Mouse (Mus musculus) gastrocnemius, adult 2 months (tissue): Measurements from ENCODE around the gene Opn1sw. TPM values are rescaled to one million over a fixed set of nuclear protein-coding genes. Genes with fewer than 3 reads are reported as not detected.
"Not testable (repeated sequence)": the region's sequence is repeated elsewhere in the genome, so short reads cannot be mapped to it uniquely, and the experiment has no call there.

ENCODE experiments used
- DNase-seq: peaks from one replicate; pipeline ENCODE4 v3.0.0; 2022
- H3K27ac ChIP-seq: fragments of 200-600 bp; 2 replicates; pipeline ENCODE4 v1.8.1; 2022; ENCODE audit warnings: mild to moderate bottlenecking
- H3K4me3 ChIP-seq: fragments of 200-600 bp; 2 replicates; pipeline ENCODE4 v1.8.1; 2022; ENCODE audit warnings: mild to moderate bottlenecking, moderate library complexity
- CTCF ChIP-seq: fragments of 200-600 bp; IDR thresholded peaks from 2 replicates; pipeline ENCODE4 v1.8.1; 2022; ENCODE audit warnings: antibody characterized with exemption, mild to moderate bottlenecking, moderate library complexity
- intact Hi-C: fragments of 180-260 bp; cut with DNase I; formaldehyde crosslinking; loops from one replicate; pipeline ENCODE4 v1.15.1; 2025
- microRNA-seq: library from miRNA; unstranded; fragments of <30 nt; microRNA quantifications from one replicate; pipeline ENCODE4 v1.2.0, GENCODE M21; 2021
- total RNA-seq, 2 experiments: library from RNA; stranded (reverse); gene quantifications; 2 replicates each; pipeline ENCODE4 v1.2.3; 2021

Opn1sw gene
- total RNA-seq, 2 experiments from 2014 or later: 0.17 to 0.18 TPM

DNA sequence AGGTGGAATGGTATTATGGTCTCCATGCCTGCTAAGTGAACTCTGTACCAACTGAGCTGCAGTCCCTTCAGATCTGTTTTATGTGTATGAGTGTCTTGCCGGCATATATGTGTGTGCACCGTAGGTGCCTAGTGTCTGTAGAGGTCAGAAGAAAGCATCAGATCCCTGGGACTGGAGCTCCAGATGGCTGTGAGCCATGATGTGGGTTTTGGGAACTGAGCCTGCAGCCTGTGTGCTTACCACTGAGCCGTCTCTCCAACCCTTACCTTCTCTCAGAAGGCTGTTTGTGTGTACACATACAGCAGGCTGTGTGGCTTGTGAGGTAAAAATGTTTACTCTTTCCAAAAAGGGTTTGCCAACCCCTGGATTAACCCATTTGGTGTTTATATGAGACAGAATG is 28.9 kb downstream of the Opn1sw start:
- intact Hi-C loops: no loop called here
- Histone ChIP-seq H3K4me3 (peak overlapping the region; percentile 32), H3K27ac (peak overlapping the region; percentile 83)
- TF ChIP-seq CTCF: no peak
- DNase-seq: peak; percentile 69

DNA sequence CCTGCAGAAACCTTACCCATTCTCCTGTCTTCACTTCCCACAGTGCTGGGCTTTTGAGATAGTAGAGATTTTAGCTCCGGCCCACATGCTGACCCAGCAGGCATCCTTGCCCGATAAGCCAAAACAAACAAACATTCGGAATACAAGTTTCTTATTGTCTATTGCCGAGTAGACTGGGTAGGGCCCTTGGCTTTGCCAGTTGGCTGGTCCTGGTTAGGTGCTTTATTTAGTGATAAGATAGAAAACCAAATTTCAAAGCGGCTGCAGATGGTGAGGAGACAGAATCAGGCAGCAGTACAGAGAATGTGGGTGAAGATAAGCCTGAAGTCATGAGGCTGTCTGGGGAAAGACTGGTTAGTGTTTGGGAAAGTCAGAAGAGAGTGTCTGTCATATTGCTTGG is 35.5 kb downstream of the Opn1sw start:
- intact Hi-C loops: no loop called here
- DNase-seq: no peak
- Histone ChIP-seq H3K27ac (no peak overlapping the region), H3K4me3 (no peak overlapping the region)
- TF ChIP-seq CTCF: no peak

DNA sequence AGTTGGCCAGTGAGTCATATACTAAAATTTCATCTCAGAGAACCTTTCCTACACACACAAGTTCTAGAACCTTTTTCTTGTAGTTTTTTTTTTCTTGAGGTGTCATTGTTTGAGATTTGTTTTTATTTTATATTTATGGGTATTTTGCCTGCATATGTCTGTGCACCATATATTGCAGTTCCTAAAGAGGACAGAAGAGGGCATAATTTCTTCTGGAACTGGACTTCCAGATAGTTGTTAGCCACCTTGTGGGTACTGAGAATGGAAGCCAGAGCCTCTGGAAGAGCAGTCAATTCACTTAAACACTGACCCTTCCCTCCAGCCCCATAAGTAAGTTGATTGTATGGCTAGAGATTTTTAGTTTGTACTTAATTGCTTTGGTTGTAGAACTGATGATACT is 36.7 kb downstream of the Opn1sw start:
- no peak overlapping the region for H3K27ac ChIP-seq
- H3K4me3 ChIP-seq: no peak overlapping the region
- peak; percentile 38; the same call in 1 of the 2 replicates for TF ChIP-seq CTCF
- DNase-seq: no peak
- intact Hi-C loops: no loop called here

DNA sequence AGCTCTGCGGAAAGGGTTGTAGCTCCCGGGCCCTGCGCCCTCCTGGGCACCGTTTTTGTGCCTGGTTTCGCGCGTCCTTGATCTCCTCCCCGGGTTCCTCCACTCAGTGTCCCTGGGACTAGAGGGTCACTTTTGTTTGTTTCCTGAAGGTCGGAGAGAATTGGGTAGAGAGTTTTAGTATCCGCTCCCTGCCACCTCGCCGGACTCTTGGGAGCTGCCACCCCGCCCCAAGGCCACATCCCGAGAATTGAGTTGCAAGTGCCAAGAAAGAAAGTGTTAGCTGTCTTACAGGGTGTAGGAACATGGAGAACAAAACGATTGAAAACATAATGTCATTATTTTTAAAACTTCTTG is 39.9 kb downstream of the Opn1sw start:
- DNase-seq: no peak
- Histone ChIP-seq H3K4me3 (peak overlapping the region; percentile 80), H3K27ac (peak overlapping the region; percentile 96)
- intact Hi-C loops: loop anchor here (5.0 kb wide), 2 partner anchors 76 to 259 kb away; partner anchors contain the start of genes Hilpda and Tnpo3
- TF ChIP-seq CTCF: no peak

DNA sequence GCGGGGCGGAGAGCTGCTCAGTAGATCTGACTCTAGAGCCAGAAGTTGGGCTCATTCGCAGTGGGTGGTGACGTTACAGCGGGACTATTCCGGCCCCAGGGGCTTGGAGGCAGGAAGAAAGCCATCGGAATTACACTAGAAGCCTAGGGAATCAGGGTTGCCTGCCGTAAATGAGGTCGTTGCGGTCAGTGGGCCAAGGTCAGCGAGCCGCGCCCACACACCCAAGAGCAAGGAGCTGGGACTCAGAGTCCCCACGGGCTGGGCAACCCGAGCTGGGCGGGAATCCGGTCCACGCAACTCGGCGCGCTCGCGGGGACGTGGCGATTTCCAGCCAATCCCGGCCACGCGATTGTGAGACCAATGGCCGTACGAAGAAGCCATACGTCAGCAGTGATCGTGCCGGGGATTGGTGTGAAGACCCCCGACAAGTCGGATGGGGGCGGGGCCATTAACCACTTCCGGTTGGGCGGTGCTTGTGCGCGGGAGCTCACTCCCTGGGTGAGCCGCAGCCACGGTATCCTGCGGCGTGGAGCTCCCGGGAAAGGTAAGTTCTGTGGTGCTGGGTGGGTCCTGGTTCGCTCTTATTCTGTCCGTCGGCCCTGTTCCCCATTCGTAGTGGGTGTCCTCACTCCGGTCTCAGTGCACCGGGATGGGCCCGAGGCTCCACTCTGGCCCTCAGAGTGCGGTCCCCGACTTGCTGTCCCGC is 40.5 kb downstream of the Opn1sw start, which contains the start of gene Calu:
Gene Calu, plus strand, starts transcription at position 405 of the 706 bp plus-strand sequence.
- peak; percentile 100 for DNase-seq
- intact Hi-C loops: loop anchor here (5.0 kb wide), 2 partner anchors 76 to 259 kb away; partner anchors contain the start of genes Hilpda and Tnpo3
- Histone ChIP-seq H3K27ac (peak within 1 kb of the TSS; percentile 96), H3K4me3 (peak within 1 kb of the TSS; percentile 80)
- TF ChIP-seq CTCF: no peak

DNA sequence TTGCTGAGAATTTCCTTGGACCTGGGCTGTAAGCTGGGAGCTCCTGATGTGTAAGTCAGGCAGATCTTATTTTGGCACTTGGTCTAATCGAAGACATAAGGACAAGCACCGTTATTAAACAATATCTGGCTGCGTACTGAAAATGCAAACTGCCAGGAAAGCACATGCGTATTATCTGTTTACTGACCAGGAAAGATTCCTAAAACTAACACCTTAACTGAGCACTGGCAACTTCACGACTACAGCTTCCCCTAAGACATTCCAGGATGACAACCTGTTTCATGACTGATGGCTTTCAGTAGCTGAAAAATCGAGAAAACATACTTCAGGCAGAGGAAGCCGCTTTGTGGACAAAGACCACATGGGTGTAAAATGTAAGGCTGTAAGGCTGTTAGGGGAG is 41.1 kb downstream of the Opn1sw start:
- intact Hi-C loops: loop anchor here (5.0 kb wide), 2 partner anchors 75 to 260 kb away; partner anchors contain the start of genes Hilpda and Tnpo3
- no peak for DNase-seq
- no peak for TF ChIP-seq CTCF
- H3K27ac ChIP-seq: peak overlapping the region; percentile 96
- peak overlapping the region; percentile 80 for H3K4me3 ChIP-seq

DNA sequence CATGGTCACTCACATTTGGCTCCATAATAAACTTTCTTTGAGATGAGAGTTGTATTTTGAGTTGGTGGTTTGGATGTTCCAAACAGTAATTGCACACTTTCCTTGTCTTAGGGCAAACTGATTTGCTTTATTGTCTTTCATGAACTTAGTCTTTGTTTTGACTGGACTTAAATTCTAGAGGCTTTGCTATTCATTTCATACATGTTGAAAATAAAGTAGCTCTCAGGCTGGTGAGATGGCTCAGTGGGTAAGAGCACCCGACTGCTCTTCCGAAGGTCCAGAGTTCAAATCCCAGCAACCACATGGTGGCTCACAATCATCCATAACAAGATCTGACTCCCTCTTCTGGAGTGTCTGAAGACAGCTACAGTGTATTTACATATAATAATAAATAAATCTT is 41.8 kb downstream of the Opn1sw start:
- not testable (repeated sequence) for H3K4me3 ChIP-seq, H3K27ac ChIP-seq, DNase-seq
- intact Hi-C loops: loop anchor here (5.0 kb wide), 2 partner anchors 74 to 261 kb away; partner anchors contain the start of genes Hilpda and Tnpo3

DNA sequence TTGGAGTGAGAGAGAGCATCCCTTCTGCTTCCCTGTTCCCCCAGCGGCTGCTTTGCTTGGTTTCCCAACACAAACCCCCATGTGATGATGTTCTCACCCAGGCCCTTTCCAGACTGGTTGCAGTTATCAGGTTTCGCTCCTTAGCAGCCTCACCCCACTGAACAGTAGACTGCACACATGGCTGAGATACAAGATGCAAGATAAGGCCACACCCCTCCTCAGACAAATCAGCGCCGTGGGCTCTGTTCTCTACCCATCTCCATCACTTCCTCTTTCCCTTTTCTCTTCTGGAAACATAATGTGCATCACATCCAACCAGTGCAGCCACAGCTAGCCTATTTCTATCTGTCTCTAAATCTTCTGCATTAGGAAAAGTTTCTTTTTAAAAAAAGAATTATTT is 58.8 kb downstream of the Opn1sw start:
- no peak for TF ChIP-seq CTCF
- intact Hi-C loops: no loop called here
- no peak overlapping the region for H3K4me3 ChIP-seq
- H3K27ac ChIP-seq: no peak overlapping the region
- no peak for DNase-seq

DNA sequence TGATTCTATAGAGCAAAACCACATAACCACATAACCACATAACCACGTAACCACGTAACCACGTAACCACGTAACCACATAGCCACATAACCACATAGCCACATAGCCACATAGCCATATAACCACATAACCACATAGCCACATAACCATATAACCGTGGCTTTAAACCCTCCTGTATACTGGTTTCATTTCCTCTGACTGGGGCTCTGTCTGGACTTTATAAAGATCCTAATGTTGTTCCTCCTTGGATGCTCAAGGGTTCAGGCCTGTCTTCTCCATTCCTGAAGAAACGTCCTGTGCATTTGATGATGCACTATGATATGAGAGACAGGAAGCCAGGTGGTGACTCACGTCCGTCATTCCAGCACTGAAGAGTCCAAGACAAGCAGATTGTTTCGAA is 61.3 kb downstream of the Opn1sw start:
- Histone ChIP-seq H3K4me3 (no peak overlapping the region), H3K27ac (no peak overlapping the region)
- intact Hi-C loops: no loop called here
- DNase-seq: no peak
- no peak for TF ChIP-seq CTCF

Small RNA genes lying within 50 kb of the gene (microRNA-seq; reads per million reads assigned to microRNA genes)
- gene Gm26220 (not detected), gene Gm44354 (not detected)

Other genes starting within 250 kb of the Opn1sw start
- 10 to 100 TPM; 16.3 to 18.4 TPM for gene Rbm28, start 223.5 kb downstream of the Opn1sw start, total RNA-seq
- gene Prrt4, start 208.9 kb downstream of the Opn1sw start, total RNA-seq: under 1 TPM; 0.36 to 0.73 TPM
- gene Impdh1, start 172.1 kb downstream of the Opn1sw start, total RNA-seq: 10 to 100 TPM in 1 of 2 experiments, 1 to 10 TPM in 1; 9.9 to 10.3 TPM
- gene Hilpda, start 116.0 kb downstream of the Opn1sw start, total RNA-seq: 1 to 10 TPM; 2.9 to 4.0 TPM
- under 1 TPM in 1 of 2 experiments, not detected in 1; 0.25 TPM for gene Fam71f2, start 108.9 kb downstream of the Opn1sw start, total RNA-seq
- not detected for gene Fam71f1, start 69.3 kb downstream of the Opn1sw start, total RNA-seq
- 100 to 1,000 TPM in 1 of 2 experiments, 10 to 100 TPM in 1; 73.7 to 104 TPM for gene Calu, start 40.4 kb downstream of the Opn1sw start, total RNA-seq
- 10 to 100 TPM in 1 of 2 experiments, 1 to 10 TPM in 1; 9.6 to 10.5 TPM for gene Ccdc136, start 7.8 kb upstream of the Opn1sw start, total RNA-seq
- gene Flnc, start 44.8 kb upstream of the Opn1sw start, total RNA-seq: 100 to 1,000 TPM; 285 to 430 TPM
- 100 to 1,000 TPM; 110 to 112 TPM for gene Atp6v1f, start 79.2 kb upstream of the Opn1sw start, total RNA-seq
- not detected for gene Atp6v1fnb, start 83.0 kb upstream of the Opn1sw start, total RNA-seq
- 1 to 10 TPM; 3.8 to 4.0 TPM for gene Kcp, start 119.5 kb upstream of the Opn1sw start, total RNA-seq
- gene Irf5, start 138.2 kb upstream of the Opn1sw start, total RNA-seq: 1 to 10 TPM; 1.1 to 3.8 TPM
- 10 to 100 TPM; 34.4 to 40.6 TPM for gene Tnpo3, start 221.4 kb upstream of the Opn1sw start, total RNA-seq